Mouse (Mus musculus) E14TG2a.4 (cell line): Measurements from ENCODE around the gene Apoh.

Experiments
- CTCF ChIP-seq: conservative IDR thresholded peaks from 2 replicates; pipeline ENCODE4 v1.5.1; 2014; ENCODE audit warnings: low read length
- NANOG ChIP-seq: IDR thresholded peaks from 2 replicates; pipeline ENCODE4 v1.6.1; 2014; ENCODE audit warnings: borderline replicate concordance, low read length, mixed read lengths
- POU5F1 ChIP-seq: IDR thresholded peaks from 2 replicates; pipeline ENCODE4 v1.6.1; 2014; ENCODE audit warnings: low read length, borderline replicate concordance

- no peak for TF ChIP-seq CTCF
- TF ChIP-seq NANOG: no peak
- TF ChIP-seq POU5F1: no peak
Measured at GRCm38 (mm10) chr11:108367046-108367445, 23.9 kb downstream of the Apoh start.
